Mouse (Mus musculus): Measurements from ENCODE around the gene Mast3.

Mast3 gene

DNA sequence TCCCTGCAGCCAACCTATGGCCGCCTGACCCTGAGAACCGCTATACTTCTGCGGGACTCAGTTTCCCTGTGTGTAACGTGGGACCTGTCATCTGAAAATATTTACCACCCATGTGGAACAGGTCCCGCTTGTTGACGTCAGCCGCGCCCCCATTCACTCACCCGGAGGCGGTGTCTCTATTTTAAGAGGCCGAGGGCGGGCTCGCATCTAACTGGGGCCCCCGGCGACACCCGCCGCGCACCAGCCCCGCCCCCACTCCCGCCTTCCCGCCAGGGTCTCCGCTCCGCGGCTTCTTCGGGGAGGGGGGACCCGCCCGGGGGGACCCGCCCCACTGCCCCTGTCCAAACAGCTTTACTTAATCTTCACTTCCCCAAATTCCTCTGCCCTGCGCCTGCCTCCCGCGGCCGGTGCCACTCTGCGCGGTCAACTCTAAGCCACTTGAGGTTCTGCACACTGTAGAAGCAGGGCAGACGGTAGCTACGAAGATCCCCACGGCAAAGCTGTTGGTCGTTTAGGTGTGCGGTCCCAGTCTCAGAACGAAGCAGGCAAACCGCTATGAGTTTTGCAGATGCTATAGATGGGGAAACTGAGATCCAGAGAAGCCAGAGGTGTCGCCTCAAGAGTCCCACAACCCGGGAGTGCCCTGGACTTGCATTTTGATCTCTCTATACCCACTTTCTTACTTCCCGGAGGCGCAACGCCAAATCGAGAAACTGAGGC lies 933 bp downstream of the Mast3 start:
- ATAC-seq (ENCODE audit: low TSS enrichment) = peak; percentile 5; the same call in 1 of the 2 replicates

DNA sequence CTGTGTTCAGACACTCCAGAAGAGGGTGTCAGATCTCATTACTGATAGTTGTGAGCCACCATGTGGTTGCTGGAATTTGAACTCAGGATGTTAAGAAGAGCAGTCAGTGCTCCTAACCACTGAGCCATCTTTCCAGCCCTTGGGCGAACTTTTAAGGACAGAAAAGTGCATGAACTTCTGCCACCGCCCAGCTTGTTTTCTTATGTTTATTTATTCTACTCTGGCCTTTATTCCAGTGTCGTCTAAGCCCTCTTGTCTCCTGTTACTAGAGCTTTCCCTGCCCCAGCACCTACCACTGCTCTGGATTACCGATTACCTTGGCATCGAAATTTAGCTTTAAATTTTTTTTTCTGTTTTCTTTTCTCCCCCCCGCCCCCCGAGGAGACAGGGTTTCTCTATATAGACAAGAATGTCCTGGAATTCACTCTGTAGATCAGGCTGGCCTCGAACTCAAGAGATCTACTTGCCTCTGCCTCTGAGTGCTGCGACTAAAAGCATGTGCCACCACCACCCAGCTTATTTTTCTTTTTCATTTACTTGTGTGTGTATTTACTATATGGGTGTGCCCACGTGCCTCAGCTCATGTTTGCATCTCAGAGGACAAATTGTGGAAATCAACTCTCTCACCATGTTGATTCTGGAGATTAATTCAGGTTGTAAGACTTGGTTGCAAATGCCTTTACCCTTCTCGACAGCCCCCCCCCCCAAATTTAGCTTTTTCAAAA lies 1.9 kb downstream of the Mast3 start:
- ATAC-seq (ENCODE audit: low TSS enrichment) = no peak

DNA sequence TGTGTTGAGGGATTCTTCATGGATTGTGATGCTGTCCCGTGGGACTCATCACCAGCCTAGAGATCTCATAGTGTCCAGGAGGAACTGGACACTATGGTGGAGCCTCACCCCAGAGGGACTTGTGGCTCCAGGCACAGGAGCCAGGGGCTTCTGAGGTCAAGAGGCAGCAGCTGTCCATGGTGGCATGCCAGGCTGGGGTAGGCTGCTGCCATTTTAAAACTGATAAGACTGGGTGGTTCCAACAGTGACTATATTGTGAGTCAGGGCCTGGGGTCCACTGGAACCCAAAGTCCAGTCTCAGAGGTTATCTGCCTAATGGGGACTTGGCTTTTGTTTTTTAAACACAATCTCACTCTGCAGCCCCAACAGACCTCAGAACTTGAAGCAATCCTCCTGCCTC lies 3.0 kb downstream of the Mast3 start:
- no peak for ATAC-seq (ENCODE audit: low TSS enrichment)

DNA sequence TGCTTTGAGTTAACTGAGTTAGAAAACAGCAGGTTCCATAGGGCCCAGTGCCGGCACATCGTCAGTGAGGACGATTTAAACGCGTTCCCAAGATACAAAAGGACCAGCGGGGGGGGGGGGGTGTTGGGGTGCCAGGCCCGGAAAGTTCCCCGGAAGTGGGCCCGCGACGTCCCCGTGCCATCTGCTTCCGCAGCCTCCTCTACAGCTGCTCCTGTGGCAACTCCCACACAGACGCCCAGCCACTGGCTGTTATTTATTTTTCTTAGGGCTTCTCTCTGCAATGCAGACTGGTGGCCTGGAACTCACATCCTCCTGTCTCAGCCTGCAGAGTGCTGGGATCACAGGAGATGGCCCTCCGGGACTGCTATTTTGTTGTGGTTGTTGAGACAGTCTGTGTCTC lies 3.7 kb downstream of the Mast3 start:
- 0 out of 2 replicates have a peak, but pooled peaks have one; percentile 3 for ATAC-seq (ENCODE audit: low TSS enrichment)

DNA sequence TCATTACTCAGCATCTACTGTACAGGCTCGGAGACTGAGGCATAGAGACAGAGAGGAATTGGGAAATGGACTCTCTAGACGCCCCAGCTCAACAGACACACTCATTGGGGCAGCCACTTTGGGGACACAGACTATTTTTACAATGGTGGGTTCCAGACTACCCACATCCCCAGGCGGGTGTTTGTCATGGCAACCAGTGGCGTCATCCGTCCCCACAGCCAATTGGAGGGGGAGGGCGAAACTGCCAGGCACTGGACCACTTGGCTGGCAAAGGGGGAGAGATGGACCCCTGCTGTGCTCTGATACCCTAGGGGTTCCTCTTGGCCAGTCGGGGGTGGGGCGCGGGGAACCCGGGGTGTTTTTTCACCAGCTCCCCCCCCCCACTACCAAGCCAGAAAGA lies 4.2 kb downstream of the Mast3 start:
- ATAC-seq (ENCODE audit: low TSS enrichment) = peak; percentile 11; the same call in 1 of the 2 replicates

DNA sequence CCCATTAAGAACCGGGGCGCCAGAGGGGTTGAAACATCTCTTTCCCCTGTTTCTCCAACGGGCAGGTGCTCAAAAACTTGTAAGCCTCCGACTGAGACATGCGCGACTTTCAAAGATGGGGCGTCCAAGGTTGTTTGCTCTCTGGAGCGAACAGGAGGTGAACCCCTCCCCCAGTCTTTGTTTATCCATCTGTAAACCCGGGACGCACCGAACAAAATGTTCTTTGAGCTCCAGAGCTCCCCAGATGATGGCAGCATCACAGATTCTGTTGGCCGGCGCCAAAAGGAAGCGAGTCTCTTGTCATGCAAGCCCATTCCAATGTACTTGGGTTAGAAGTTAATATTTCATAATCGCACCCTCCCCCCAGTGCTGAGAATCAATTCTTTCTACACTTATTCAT lies 6.6 kb downstream of the Mast3 start:
- no peak for ATAC-seq (ENCODE audit: low TSS enrichment)

DNA sequence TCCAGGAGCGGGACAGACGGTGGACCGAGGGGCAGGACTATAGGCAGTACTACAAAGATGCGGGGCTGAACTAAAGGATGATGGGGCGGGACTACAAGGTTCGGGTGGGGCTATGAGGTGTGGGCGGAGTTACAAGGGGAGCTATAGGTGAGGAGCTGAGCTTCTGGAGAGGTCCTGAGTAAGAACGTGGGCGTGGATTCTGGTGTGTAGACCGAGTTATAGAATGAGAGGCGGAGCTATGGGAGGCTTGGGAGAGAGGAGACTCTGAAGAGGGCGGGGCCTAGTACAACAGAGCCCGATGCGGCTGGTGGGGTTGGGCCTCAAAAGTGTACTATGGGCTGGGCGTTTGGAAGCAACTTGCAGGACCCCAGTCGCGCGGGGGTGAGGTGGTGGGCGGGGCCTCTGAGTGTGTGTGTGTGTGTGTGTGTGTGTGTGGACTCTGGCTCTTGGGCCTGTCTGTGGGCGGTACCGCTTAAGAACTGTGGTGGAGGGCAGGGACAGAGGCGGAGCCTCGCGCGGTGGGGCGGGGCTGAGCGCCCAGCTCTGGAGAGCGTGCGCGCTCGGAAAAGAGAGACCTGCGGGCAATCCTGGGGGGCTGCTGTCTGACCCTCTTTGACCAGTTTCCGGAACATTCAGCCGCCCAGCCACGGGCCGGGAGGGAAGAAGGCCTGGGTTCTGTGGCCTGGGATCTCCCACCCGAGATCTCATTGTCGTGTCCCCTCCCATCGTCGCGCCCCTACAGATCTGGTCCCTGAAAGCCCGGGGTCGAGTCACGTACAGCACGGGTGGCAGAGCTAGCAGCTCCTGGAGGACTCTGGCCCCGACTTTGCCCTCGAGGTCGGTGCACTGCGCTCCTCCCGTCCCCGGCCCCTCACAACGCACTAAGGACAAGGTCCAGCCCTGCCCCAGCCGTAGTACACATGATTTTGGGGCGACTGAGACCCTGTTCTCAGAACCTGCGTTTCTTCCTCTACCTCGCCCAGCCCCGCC lies 7.5 kb downstream of the Mast3 start:
- ATAC-seq (ENCODE audit: low TSS enrichment) = peak; percentile 47

DNA sequence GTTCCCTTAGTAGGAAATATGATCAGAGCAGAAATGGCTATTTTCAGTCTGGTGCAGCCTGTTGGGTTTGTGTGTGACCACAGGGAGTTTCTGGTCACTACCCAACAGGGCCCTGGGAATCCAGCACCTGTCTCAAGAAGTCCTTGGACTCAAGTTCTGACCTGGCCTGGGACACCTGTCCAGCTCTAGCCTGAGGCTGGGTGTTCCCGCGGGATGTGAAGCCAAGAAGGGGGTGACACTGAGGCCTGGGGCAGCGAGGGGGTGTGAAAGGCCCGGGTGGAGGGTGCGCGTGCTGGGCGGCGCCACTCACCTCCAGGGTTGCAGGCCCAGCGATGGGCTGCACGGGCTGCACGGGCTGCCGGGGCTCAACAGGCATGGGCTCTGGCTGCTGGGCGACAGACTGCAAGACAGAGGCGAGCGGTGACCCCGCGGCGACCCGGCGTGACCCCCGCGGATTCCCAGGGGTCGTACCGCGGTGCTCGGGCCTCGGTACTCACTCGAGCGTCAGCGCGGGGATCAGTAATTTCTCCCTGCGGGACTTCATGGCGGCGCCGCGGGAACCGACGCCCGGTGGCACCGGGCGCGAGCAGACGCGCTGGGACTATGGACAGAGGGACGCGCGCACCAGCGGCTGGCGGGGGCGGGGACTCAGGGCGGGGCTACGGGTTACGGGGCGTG lies 8.3 kb downstream of the Mast3 start:
- ATAC-seq (ENCODE audit: low TSS enrichment) = no peak

DNA sequence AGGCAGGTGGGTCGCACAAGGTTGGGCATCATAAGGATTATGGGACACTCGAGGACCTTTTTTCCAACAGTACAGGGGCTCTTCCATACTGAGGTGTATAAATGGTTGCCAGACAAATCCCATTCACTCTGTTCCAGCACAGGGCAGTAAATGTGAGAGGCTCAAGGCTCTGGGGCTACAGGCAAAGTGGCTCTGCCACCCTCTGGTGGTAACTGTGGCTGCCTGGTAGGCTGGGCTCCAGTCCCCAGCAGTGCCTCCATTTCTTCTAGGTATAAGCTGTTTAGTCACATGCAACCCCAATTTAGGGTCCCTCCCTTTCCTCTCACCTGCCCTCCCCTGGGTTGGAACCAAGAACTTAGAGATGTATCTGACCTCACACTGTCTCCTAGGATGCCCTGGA lies 9.5 kb downstream of the Mast3 start:
- no peak for ATAC-seq (ENCODE audit: low TSS enrichment)

DNA sequence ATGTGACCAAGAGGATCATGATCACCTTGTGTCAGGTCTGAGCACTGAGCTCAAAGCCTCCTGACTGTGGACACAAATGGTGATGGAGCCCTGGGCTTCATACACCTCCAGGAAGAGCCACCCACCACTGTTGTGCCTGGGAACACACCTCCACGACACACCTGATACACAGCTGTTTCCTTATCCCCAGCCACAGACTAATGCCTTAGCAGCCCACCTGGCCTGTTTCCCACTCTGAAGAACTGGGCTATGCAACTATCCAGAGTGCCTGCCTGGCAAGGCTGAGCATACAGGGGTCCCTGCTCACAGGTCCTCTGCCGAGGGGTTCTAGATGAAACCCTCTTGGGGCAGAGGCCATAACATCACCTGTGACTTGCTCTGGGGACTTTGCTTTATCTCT lies 10.6 kb downstream of the Mast3 start:
- no peak for ATAC-seq (ENCODE audit: low TSS enrichment)

DNA sequence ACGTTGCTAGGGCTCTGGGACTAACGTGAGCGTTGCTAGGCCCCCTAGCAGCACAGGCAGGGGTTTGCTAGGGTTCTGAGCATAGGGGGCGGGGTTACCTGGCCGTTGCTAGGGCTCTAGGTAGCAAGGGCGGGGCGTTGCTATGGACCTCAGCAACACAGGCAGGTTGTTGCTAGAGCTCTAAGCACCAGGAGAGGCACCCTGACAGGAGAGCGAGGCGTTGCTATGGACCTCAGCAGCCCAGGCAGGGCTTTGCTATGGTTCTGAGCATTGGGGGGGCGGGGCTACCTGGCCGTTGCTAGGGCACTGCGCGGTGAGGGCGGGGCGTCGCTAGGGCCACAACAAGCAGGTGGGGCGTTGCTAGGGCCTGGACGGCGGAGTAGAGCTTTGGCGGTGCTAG lies 12.2 kb downstream of the Mast3 start:
- peak; percentile 20; the same call in 1 of the 2 replicates for ATAC-seq (ENCODE audit: low TSS enrichment)

DNA sequence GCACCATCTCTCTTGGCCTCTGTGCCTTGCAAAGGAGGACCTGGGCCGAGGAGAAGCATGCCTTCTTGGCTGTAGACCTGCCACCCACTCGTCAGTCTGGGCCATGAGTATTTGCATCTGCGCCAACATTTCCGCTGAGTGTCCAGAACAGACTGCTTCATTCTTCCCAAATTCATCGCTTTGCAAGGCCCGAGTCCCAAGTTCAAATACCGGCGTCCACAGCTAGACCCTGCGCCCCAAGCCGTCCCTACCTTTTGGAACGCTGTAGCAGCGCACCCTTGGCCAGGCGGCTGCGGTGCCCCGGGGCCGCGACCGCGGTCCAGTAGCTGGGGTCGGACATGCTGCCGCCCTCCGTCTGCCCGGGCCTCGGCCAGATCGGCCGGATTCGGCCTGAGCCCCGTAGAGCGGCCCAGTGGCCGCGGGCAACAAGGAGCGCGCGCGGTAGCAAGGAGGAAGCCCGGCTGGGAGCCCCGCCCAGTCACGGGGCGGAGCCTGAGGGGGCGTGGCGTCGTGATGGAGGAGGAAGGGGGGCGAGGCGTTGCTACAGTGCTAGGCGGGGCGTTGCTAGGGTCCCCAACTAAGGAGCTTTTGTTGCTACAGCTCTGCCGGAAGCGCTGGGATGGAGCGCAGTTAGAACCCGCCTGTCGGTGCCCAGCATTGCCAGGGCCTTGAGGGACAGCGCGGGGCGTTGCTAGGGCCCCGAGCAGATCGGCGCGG lies 12.7 kb downstream of the Mast3 start:
- peak; percentile 56 for ATAC-seq (ENCODE audit: low TSS enrichment)

DNA sequence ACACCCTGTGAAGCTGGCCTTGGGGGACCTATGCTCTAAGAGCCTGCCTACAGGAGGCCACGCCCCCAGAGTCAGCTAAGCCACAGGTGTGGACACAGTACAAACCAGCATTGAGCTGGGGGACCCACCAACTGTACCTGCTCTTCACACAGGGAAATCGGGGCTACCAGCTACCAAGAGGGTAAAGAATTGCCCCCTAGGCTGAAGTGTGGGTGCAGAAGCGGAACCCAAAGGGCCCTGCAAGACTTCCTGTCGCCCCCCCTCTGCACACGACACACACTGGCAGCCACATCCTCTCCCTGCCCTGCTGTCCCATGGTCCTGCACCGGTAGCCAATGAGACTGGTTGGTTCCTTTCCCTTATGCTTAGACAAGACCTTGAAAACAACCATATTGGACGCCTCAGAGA lies 13.6 kb downstream of the Mast3 start:
- ATAC-seq (ENCODE audit: low TSS enrichment) = no peak

DNA sequence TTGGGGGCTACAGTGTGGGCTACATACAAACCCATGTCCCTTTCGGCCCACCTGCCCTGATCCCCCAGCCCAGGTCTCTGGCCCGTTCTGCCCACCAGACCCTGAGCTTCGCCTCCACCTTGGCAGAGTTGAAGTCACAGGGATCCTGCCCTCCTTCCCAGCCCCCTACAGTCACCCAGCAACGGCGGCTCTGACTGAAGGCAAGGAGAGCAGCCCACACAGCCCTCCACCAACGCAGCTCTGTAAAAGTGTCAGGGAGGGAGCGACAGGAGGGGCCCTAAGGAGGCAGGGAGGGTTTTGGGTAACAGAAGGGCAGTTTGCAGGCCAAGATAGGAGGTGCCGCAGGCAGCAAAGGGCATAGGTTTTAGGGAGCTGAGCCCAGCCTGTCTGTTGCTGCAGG lies 14.0 kb downstream of the Mast3 start:
- no peak for ATAC-seq (ENCODE audit: low TSS enrichment)

DNA sequence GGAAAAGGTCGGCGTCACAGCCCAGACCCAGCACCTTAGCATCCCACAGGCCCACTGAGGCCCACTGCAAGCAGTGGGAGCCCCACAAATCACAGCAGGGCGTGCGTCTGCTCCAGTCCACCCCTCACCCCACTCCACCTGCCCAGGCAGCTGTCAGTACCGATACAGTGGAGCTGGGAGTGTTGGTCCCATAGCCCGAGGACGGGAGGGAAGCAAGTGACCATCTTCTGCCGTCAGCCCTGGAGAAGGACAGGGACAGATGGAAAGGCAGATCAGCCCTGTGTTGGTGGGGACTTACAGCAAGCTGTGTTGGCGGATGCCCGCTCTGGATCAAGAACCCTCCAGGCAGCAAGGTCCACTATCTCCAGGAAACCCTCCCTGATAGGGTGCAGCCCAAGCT lies 15.8 kb downstream of the Mast3 start:
- ATAC-seq (ENCODE audit: low TSS enrichment) = no peak

DNA sequence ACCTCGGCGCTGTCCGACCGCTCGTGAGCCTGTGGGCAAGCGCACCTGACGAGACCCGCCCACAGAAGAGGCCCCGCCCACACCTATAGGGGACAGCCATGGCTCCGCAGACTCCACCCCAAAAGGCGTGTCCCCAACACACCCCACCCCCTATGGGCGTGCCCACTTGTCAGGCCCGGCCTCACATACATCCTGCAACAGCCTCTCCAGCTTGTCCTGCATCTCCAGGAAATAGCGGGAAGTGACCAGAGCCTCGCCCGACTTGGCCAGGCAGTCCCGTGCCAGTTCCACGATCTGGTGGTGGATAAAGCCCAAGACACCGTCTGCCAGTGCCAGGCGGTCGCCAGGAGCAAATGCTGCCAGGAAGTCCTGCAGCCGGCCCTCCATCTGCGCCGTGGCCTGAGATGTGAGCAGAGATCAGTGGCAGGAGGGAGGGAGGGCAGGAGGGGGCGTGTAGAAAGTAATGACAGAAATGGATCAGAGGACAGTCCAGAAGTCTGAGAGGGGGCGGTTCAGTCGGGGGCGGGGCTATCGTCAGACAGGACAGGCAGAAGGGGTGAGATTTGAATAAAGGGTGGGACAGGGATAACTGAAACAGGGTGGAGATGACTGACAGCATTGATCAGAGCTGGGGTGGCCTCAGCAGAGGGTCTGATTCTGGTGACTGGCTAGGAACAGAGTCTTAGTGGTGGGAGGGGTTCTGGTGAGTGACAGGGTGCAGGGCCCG lies 16.8 kb downstream of the Mast3 start:
- no peak for ATAC-seq (ENCODE audit: low TSS enrichment)

DNA sequence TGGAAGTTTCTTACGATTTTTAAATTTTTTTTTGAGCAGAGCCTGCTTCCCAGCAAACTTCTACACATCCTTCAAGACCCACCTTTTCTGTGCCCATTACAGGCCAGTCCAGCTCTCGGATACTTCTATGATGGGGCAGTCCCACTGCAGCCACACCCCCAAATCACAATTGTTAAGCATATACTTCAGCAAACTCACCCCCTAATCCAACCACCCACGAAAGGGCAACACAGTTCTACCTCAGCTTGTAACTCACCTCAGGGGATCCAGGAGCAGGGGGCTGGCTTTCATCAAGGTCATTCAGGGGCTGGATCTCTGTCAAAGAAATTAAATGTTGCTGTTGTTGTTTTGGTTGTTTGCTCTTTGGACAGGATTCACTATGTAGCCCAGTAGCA lies 17.8 kb downstream of the Mast3 start:
- ATAC-seq (ENCODE audit: low TSS enrichment) = no peak

DNA sequence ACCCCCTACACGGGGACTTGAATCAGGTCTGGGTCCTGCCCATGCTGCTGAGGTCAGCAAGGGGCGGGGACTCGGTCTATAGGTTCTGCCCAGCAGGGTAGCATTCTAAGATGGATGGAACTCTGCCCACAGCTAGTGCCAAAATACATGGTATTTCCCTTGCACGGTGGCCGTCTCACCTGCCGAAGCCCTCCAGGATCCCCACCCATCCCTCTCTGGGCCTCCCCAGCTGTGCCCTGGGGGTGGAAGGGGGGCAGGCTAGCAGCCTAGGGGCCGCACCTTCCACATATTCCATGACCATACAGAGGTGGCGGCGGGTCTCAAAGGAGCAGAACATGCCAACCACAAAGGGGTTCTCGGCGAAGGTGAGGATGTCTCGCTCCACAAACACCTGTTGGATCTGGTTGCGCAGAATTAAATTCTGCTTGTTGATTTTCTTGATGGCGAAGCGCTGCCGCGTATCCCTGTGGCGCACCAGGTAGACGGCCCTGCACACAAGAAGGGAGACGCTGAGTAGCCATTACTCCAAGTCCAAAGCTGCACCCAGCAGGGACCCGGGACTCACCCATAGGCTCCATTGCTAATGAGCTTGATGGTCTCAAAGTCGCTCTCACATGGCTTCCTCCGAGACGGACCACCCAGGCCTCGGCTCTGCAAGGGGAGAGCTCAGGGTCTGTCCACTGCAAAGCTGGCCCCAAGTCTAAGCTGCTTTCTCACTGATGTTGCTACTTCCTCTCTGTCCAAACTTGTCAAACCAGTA lies 18.4 kb downstream of the Mast3 start:
- ATAC-seq (ENCODE audit: low TSS enrichment) = no peak

DNA sequence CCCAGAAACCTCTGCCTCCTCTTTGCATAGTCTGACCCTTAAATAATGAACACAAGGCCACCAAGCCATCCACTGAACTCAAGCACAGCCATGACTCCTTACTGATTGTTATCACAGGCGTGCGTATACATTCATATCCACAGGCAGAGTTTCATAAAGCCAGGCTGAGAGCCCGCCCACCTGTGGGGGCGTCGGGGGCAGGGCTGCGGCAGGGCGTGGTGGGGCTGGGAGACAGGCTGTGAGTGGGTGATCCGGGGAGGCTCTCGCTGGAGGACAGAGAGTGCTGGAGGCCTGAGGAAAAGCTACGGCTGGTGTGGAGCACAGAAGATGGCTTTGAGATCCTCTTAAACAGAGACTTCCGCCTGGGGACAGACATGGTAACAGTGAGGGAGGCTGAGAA lies 24.8 kb downstream of the Mast3 start:
- ATAC-seq (ENCODE audit: low TSS enrichment) = no peak
